Mouse (Mus musculus): ENCODE measurements around the gene Map4k1. TPM values are rescaled to one million over a fixed set of nuclear protein-coding genes. Genes with fewer than 3 reads are reported as not detected.
A peak's percentile ranks its signal among the peaks of the same experiment; 100 is the strongest.

The Map4k1 gene
- polyA plus RNA-seq, 1 experiment from 2014 or later: 8.4 TPM

- Histone ChIP-seq H3K27ac (ENCODE audit: low read length) (no peak overlapping the region), H3K4me1 (ENCODE audit: control insufficient read depth, insufficient read depth, low read length) (peaks cover 14% of the 10 kb centered on the region), H3K9me3 (replicated peaks; ENCODE audit: control insufficient read depth, low read length) (no peaks in the 10 kb centered on the region; the same call in 1 of the 2 replicates), H3K4me3 (replicated peaks; ENCODE audit: low read length) (no peak overlapping the region), H3K9ac (ENCODE audit: low read length) (no peak overlapping the region), H3K27me3 (ENCODE audit: control insufficient read depth, insufficient read depth, low read length) (peaks cover 18% of the 10 kb centered on the region), H3K36me3 (ENCODE audit: control insufficient read depth, insufficient read depth, low read length) (no peaks in the 10 kb centered on the region), H3K4me2 (ENCODE audit: low read depth, low read length) (no peak overlapping the region)
- no peak for ATAC-seq (ENCODE audit: insufficient read depth, low FRiP score)
- WGBS: 80% methylated on average over 11 of the region's 11 CpGs
These were observed 66.8 kb downstream of the Map4k1 start for GRCm38 (mm10) chr7:29048615-29049014.

GRCm38 (mm10) chr7:29050797-29051196 is 68.9 kb downstream of the Map4k1 start:
- no peak overlapping the region for H3K4me2 ChIP-seq (ENCODE audit: low read depth, low read length)
- no peak overlapping the region for H3K4me3 ChIP-seq (replicated peaks; ENCODE audit: low read length)
- H3K36me3 ChIP-seq (ENCODE audit: control insufficient read depth, insufficient read depth, low read length): no peaks in the 10 kb centered on the region
- 43% methylated on average over 2 of the region's 2 CpGs for WGBS
- no peak overlapping the region for H3K27ac ChIP-seq (ENCODE audit: low read length)
- no peaks in the 10 kb centered on the region for H3K4me1 ChIP-seq (ENCODE audit: control insufficient read depth, insufficient read depth, low read length)
- no peak for ATAC-seq (ENCODE audit: insufficient read depth, low FRiP score)
- no peaks in the 10 kb centered on the region; the same call in 1 of the 2 replicates for H3K9me3 ChIP-seq (replicated peaks; ENCODE audit: control insufficient read depth, low read length)
- H3K27me3 ChIP-seq (ENCODE audit: control insufficient read depth, insufficient read depth, low read length): peaks cover 31% of the 10 kb centered on the region
- H3K9ac ChIP-seq (ENCODE audit: low read length): no peak overlapping the region

GRCm38 (mm10) chr7:29052821-29053220 is 71.0 kb downstream of the Map4k1 start:
- no peak overlapping the region for H3K9ac ChIP-seq (ENCODE audit: low read length)
- 4% methylated on average over 19 of the region's 19 CpGs for whole genome bisulfite sequencing
- H3K4me2 ChIP-seq (ENCODE audit: low read depth, low read length): peak overlapping the region; percentile 13; the same call in 1 of the 2 replicates
- peaks cover 31% of the 10 kb centered on the region for H3K27me3 ChIP-seq (ENCODE audit: control insufficient read depth, insufficient read depth, low read length)
- H3K4me3 ChIP-seq (replicated peaks; ENCODE audit: low read length): peak overlapping the region; percentile 10; the same call in 1 of the 2 replicates
- no peak overlapping the region for H3K27ac ChIP-seq (ENCODE audit: low read length)
- peak; percentile 60; the same call in 1 of the 2 replicates for ATAC-seq (ENCODE audit: insufficient read depth, low FRiP score)
- H3K4me1 ChIP-seq (ENCODE audit: control insufficient read depth, insufficient read depth, low read length): no peaks in the 10 kb centered on the region
- H3K36me3 ChIP-seq (ENCODE audit: control insufficient read depth, insufficient read depth, low read length): no peaks in the 10 kb centered on the region
- H3K9me3 ChIP-seq (replicated peaks; ENCODE audit: control insufficient read depth, low read length): no peaks in the 10 kb centered on the region; the same call in 1 of the 2 replicates

Small RNA genes lying within 50 kb of the gene (microRNA-seq; reads per million reads assigned to microRNA genes)
- not detected for gene Gm44408

Other genes with a start within 250 kb of the Map4k1 start
- 117 and 135 TPM in 2 replicates for gene Mrps12, start 240.2 kb upstream of the Map4k1 start, polyA plus RNA-seq (2015; fragmentation: Nextera tagmentation; extraction: Ambion mirVana)
- gene Sars2, start 240.1 kb upstream of the Map4k1 start, polyA plus RNA-seq (2015; fragmentation: Nextera tagmentation; extraction: Ambion mirVana): 22.4 and 22.9 TPM in 2 replicates
- gene Ccer2, start 225.9 kb upstream of the Map4k1 start, polyA plus RNA-seq (2015; fragmentation: Nextera tagmentation; extraction: Ambion mirVana): 0.30 TPM in 1 of 2 replicates, not detected in the other
- gene Sirt2, start 215.3 kb upstream of the Map4k1 start, polyA plus RNA-seq (2015; fragmentation: Nextera tagmentation; extraction: Ambion mirVana): 62.1 and 63.7 TPM in 2 replicates
- 37.2 and 38.9 TPM in 2 replicates for gene Nfkbib, start 214.5 kb upstream of the Map4k1 start, polyA plus RNA-seq (2015; fragmentation: Nextera tagmentation; extraction: Ambion mirVana)
- gene Rinl, start 193.1 kb upstream of the Map4k1 start, polyA plus RNA-seq (2015; fragmentation: Nextera tagmentation; extraction: Ambion mirVana): 5.0 and 5.9 TPM in 2 replicates
- gene Hnrnpl, start 173.5 kb upstream of the Map4k1 start, polyA plus RNA-seq (2015; fragmentation: Nextera tagmentation; extraction: Ambion mirVana): 170 and 200 TPM in 2 replicates
- 227 and 230 TPM in 2 replicates for gene Ech1, start 156.8 kb upstream of the Map4k1 start, polyA plus RNA-seq (2015; fragmentation: Nextera tagmentation; extraction: Ambion mirVana)
- gene Lgals4, start 148.2 kb upstream of the Map4k1 start, polyA plus RNA-seq (2015; fragmentation: Nextera tagmentation; extraction: Ambion mirVana): 353 and 382 TPM in 2 replicates
- 5.8 and 9.9 TPM in 2 replicates for gene Lgals7, start 118.2 kb upstream of the Map4k1 start, polyA plus RNA-seq (2015; fragmentation: Nextera tagmentation; extraction: Ambion mirVana)
- gene Capn12, start 100.6 kb upstream of the Map4k1 start, polyA plus RNA-seq (2015; fragmentation: Nextera tagmentation; extraction: Ambion mirVana): 0.56 and 0.59 TPM in 2 replicates
- gene Actn4, start 19.7 kb upstream of the Map4k1 start, polyA plus RNA-seq (2015; fragmentation: Nextera tagmentation; extraction: Ambion mirVana): 413 and 449 TPM in 2 replicates
- 339 and 345 TPM in 2 replicates for gene Eif3k, start 186 bp upstream of the Map4k1 start, polyA plus RNA-seq (2015; fragmentation: Nextera tagmentation; extraction: Ambion mirVana)
- gene Ryr1, start 143.1 kb downstream of the Map4k1 start, polyA plus RNA-seq (2015; fragmentation: Nextera tagmentation; extraction: Ambion mirVana): 0.45 and 2.6 TPM in 2 replicates
- 0.56 and 0.61 TPM in 2 replicates for gene Rasgrp4, start 152.8 kb downstream of the Map4k1 start, polyA plus RNA-seq (2015; fragmentation: Nextera tagmentation; extraction: Ambion mirVana)
- 18.9 and 19.6 TPM in 2 replicates for gene Fam98c, start 174.2 kb downstream of the Map4k1 start, polyA plus RNA-seq (2015; fragmentation: Nextera tagmentation; extraction: Ambion mirVana)
- gene Ggn, start 188.2 kb downstream of the Map4k1 start, polyA plus RNA-seq (2015; fragmentation: Nextera tagmentation; extraction: Ambion mirVana): 0.51 and 0.56 TPM in 2 replicates
- 1.6 and 2.2 TPM in 2 replicates for gene Spred3, start 188.4 kb downstream of the Map4k1 start, polyA plus RNA-seq (2015; fragmentation: Nextera tagmentation; extraction: Ambion mirVana)
- 242 and 249 TPM in 2 replicates for gene Psmd8, start 198.7 kb downstream of the Map4k1 start, polyA plus RNA-seq (2015; fragmentation: Nextera tagmentation; extraction: Ambion mirVana)
- 0.41 and 0.81 TPM in 2 replicates for gene Catsperg1, start 232.0 kb downstream of the Map4k1 start, polyA plus RNA-seq (2015; fragmentation: Nextera tagmentation; extraction: Ambion mirVana)

Measured in stomach, embryonic 16.5 days (tissue).